Mouse (Mus musculus): ENCODE data around the gene Gstm4.

DNA sequence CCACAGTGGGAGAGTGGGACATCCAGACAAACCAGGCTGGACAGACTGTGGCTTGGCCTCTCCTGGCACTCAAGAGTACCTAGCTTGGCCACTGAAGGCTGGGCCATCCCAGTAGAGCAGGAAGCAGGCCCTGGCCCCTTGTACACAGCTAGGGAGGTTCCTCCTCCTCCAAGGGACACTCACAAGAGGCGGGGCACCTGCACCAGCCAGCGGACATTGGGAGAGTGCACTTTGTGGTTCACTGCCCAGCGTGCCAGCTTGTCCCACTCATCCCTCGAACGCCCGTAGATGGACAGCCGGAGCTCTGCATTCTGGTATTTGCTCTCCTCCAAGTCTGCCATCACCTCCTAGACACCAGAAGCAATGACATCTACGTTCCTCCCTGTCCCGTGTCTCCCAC is 32.1 kb upstream of the Gstm4 start:
- TF ChIP-seq MYC (IDR thresholded peaks at IDR 0.05; ENCODE audit: low read depth, low read length) (no peak), JUN (IDR thresholded peaks at IDR 0.05; ENCODE audit: insufficient read depth, low read depth, low read length) (no peak)
